Mouse (Mus musculus): Measurements from ENCODE around the gene Tnxb. TPM values are rescaled to one million over a fixed set of nuclear protein-coding genes. Genes with fewer than 3 reads are reported as not detected.

Tnxb gene
- total RNA-seq, 2 experiments from 2014 or later, result 1.5 to 2.4 TPM

DNA sequence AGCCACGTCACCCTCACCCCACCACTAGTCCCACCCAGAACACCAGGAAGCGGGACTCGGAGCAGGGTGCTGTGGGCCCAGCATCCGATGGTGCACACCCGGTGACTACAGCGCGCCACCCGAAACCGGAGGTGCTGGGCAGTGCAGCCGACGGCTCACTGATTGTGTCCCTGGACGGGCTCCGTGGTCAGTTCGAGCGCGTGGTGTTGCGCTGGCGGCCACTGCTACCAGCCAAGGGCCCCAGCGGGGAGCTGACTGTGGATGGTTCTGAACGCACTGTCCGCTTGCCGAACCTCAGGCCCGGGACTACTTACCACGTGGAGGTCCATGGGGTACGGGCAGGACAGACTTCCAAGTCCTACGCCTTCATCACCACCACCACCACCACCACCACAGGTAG lies 9.9 kb downstream of the Tnxb start:
- Histone ChIP-seq H3K4me3 (no peak overlapping the region), H3K27ac (no peak overlapping the region)
- intact Hi-C loops (cut with DNase I), result no loop called here
- no peak for TF ChIP-seq CTCF (IDR thresholded peaks at IDR 0.05)
- no peak for DNase-seq (ENCODE audit: extremely low spot score in 1 of 2, low spot score in 2 of 2)

GRCm38 (mm10) chr17:34680621-34681020 lies 10.3 kb downstream of the Tnxb start:
- intact Hi-C loops (cut with DNase I), result no loop called here
- no peak for TF ChIP-seq CTCF (IDR thresholded peaks at IDR 0.05)
- Histone ChIP-seq H3K4me3 (no peak overlapping the region), H3K27ac (no peak overlapping the region)
- no peak for DNase-seq (ENCODE audit: extremely low spot score in 1 of 2, low spot score in 2 of 2)

DNA sequence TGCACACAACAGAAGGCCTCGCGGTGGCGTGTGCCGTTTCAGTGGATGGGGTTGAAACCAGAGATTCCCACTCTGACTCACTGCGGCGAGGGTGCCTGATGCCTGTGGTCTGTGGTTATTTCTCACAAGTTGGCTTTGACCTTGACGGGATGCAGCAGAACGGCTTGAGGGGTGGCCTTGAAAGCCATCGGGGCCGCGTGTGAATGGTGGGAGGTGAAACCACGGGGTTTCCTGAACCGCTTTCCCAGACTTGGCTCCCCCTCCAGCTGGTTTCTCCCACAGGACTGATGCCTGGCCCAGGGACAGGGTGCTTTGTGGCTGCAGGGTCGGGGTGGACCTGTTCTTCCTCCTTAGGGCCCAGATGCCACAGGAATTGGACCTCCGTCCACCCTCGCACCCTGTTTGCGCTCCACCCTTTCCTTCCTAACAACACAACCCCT lies 10.8 kb downstream of the Tnxb start:
- TF ChIP-seq CTCF (IDR thresholded peaks at IDR 0.05), result no peak
- H3K27ac ChIP-seq, result no peak overlapping the region
- H3K4me3 ChIP-seq, result no peak overlapping the region
- DNase-seq (ENCODE audit: extremely low spot score in 1 of 2, low spot score in 2 of 2), result no peak
- intact Hi-C loops (cut with DNase I), result no loop called here

GRCm38 (mm10) chr17:34681881-34682536 lies 11.7 kb downstream of the Tnxb start:
- intact Hi-C loops (cut with DNase I), result no loop called here
- H3K27ac ChIP-seq, result no peak overlapping the region
- no peak overlapping the region for H3K4me3 ChIP-seq
- no peak for DNase-seq (ENCODE audit: extremely low spot score in 1 of 2, low spot score in 2 of 2)
- no peak; the same call in 1 of the 2 replicates for TF ChIP-seq CTCF (IDR thresholded peaks at IDR 0.05)

- intact Hi-C loops (cut with DNase I), result no loop called here
- Histone ChIP-seq H3K27ac (no peak overlapping the region), H3K4me3 (no peak overlapping the region)
- TF ChIP-seq CTCF (IDR thresholded peaks at IDR 0.05), result no peak
- no peak for DNase-seq (ENCODE audit: extremely low spot score in 1 of 2, low spot score in 2 of 2)
Measured at GRCm38 (mm10) chr17:34683179-34683578, 12.8 kb downstream of the Tnxb start.

- no peak overlapping the region for H3K4me3 ChIP-seq
- intact Hi-C loops (cut with DNase I), result no loop called here
- TF ChIP-seq CTCF (IDR thresholded peaks at IDR 0.05), result no peak
- no peak overlapping the region for H3K27ac ChIP-seq
- no peak for DNase-seq (ENCODE audit: extremely low spot score in 1 of 2, low spot score in 2 of 2)
Measured at GRCm38 (mm10) chr17:34683686-34684220, 13.4 kb downstream of the Tnxb start.

DNA sequence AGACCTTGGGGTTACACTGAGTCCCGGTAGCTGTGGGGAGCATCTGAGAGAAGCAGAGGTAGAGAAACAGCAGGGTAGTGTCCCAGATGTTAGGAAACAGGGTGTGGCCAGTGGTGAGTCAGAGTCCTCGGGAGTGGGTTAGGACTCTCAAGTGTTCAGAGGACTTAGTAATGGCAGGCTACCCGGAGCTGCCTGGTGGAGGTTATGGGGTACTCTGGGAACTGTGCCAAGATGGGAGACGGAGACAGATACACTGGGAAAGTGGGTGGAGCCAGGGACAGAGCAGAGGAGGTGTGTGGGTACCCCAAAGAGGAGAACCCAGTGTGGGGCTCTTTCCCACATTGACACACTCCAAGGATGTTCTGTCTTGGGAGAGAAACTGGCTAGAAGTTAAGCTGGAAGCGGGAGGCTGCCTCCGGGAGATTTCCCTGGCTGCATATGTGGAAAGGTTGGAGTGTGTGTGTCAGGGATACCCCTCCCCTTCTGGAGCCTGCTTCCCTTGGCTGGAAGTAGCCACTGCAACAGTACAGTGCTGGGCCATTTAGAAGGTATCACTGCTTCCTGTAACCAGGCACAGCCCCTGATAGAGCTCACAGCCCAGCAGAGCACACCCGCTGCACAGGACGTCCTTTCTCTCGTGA lies 14.0 kb downstream of the Tnxb start:
- no peak overlapping the region for H3K27ac ChIP-seq
- intact Hi-C loops (cut with DNase I), result no loop called here

GRCm38 (mm10) chr17:34685120-34686110 lies 15.1 kb downstream of the Tnxb start:
- Histone ChIP-seq H3K27ac (no peak overlapping the region), H3K4me3 (no peak overlapping the region)
- intact Hi-C loops (cut with DNase I), result no loop called here
- DNase-seq (ENCODE audit: extremely low spot score in 1 of 2, low spot score in 2 of 2), result no peak
- TF ChIP-seq CTCF (IDR thresholded peaks at IDR 0.05), result no peak

More for the DNA sequence above, 14.0 kb downstream of the Tnxb start:
- H3K4me3 ChIP-seq, result no peak overlapping the region
- TF ChIP-seq CTCF (IDR thresholded peaks at IDR 0.05), result no peak
- no peak for DNase-seq (ENCODE audit: extremely low spot score in 1 of 2, low spot score in 2 of 2)

DNA sequence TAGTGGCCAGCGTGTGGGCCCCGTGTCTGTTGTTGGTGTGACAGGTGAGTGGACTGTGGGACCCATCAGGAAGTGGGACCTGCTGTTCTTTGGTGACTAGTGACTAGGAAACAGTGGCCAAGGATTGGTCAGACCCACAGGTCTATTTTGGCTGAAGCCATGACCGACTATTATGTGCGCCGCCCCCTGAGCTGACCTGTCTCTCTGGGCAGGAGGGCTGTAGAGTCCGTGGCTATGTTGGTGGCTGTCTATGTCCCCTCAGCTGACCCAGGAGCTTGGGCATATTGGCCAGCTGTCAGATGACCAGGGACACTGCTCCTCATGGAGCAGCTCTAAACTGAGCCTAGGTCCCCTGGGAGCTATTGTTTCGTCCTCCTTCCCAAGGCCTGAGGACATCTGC lies 18.6 kb downstream of the Tnxb start:
- no peak for DNase-seq (ENCODE audit: extremely low spot score in 1 of 2, low spot score in 2 of 2)
- Histone ChIP-seq H3K27ac (no peak overlapping the region), H3K4me3 (no peak overlapping the region)
- TF ChIP-seq CTCF (IDR thresholded peaks at IDR 0.05), result no peak
- intact Hi-C loops (cut with DNase I), result no loop called here

- no peak for DNase-seq (ENCODE audit: extremely low spot score in 1 of 2, low spot score in 2 of 2)
- Histone ChIP-seq H3K4me3 (no peak overlapping the region), H3K27ac (no peak overlapping the region)
- intact Hi-C loops (cut with DNase I), result no loop called here
- no peak for TF ChIP-seq CTCF (IDR thresholded peaks at IDR 0.05)
Measured at GRCm38 (mm10) chr17:34690458-34690857, 20.1 kb downstream of the Tnxb start.

- TF ChIP-seq CTCF (IDR thresholded peaks at IDR 0.05), result no peak
- Histone ChIP-seq H3K4me3 (no peak overlapping the region), H3K27ac (no peak overlapping the region)
- intact Hi-C loops (cut with DNase I), result no loop called here
- no peak for DNase-seq (ENCODE audit: extremely low spot score in 1 of 2, low spot score in 2 of 2)
Measured at GRCm38 (mm10) chr17:34692906-34693305, 22.6 kb downstream of the Tnxb start.
